Mouse (Mus musculus) embryonic facial prominence, embryonic 13.5 days (tissue): Measurements from ENCODE around the gene Rtn3. TPM values are rescaled to one million over a fixed set of nuclear protein-coding genes. Genes with fewer than 3 reads are reported as not detected.
A peak's percentile ranks its signal among the peaks of the same experiment; 100 is the strongest.
"Not testable (repeated sequence)": the region's sequence is repeated elsewhere in the genome, so short reads cannot be mapped to it uniquely, and the experiment has no call there.

ENCODE experiments used
- ATAC-seq: fragments of 200-750 bp; cut with Nextera tagmentation; 2 replicates; pipeline ENCODE4 v1.8.0; 2017; ENCODE audit warnings: low read depth; ENCODE audit not compliant: insufficient number of reproducible peaks, insufficient read depth, low FRiP score, low TSS enrichment
- H3K27ac ChIP-seq: fragments of 300-500 bp; sonication (generic); 2 replicates; pipeline ENCODE4 v1.5.1; 2015; ENCODE audit warnings: moderate library complexity, mild to moderate bottlenecking, inconsistent platforms
- H3K27me3 ChIP-seq: fragments of 300-500 bp; sonication (generic); 2 replicates; pipeline ENCODE4 v1.6.1; 2015; ENCODE audit warnings: mild to moderate bottlenecking, inconsistent platforms
- H3K36me3 ChIP-seq: fragments of 300-500 bp; sonication (generic); 2 replicates; pipeline ENCODE4 v1.6.1; 2015; ENCODE audit warnings: mild to moderate bottlenecking, inconsistent platforms
- H3K4me1 ChIP-seq: fragments of 300-500 bp; sonication (generic); 2 replicates; pipeline ENCODE4 v1.6.1; 2015; ENCODE audit warnings: inconsistent platforms
- H3K4me2 ChIP-seq: fragments of 300-500 bp; sonication (generic); 2 replicates; pipeline ENCODE4 v1.6.1; 2015; ENCODE audit warnings: moderate library complexity, mild to moderate bottlenecking, inconsistent platforms
- H3K4me3 ChIP-seq: fragments of 300-500 bp; sonication (generic); 2 replicates; pipeline ENCODE4 v1.5.1; 2015; ENCODE audit warnings: mild to moderate bottlenecking, inconsistent platforms
- H3K9ac ChIP-seq: fragments of 300-500 bp; sonication (generic); 2 replicates; pipeline ENCODE4 v1.6.1; 2015; ENCODE audit warnings: mild to moderate bottlenecking, inconsistent platforms
- H3K9me3 ChIP-seq: fragments of 300-500 bp; sonication (generic); 2 replicates; pipeline ENCODE4 v1.6.1; 2016; ENCODE audit warnings: inconsistent platforms
- WGBS: fragments of 180-500 bp; shearing (Covaris S2); methylation state at CpG from one replicate; pipeline ENCODE4 v1.1.7; 2015; ENCODE audit warnings: mixed read lengths; 5-methylcytosine and 5-hydroxymethylcytosine counted together
- microRNA-seq: library from miRNA; unstranded; fragments of <30 nt; microRNA quantifications from one replicate; pipeline ENCODE4, GENCODE M21; 2016
- polyA plus RNA-seq: library from polyadenylated mRNA; unstranded; fragments of >200 nt; fragmentation: Nextera tagmentation; extraction: Ambion mirVana; gene quantifications from 2 replicates; pipeline ENCODE4 v1.2.1, GENCODE M21; 2015

Rtn3 gene
- polyA plus RNA-seq, 1 experiment from 2014 or later = 104 TPM

GRCm38 (mm10) chr19:7396867-7397826 lies 85.9 kb downstream of the Rtn3 start:
- not testable (repeated sequence) for H3K4me1 ChIP-seq, H3K4me3 ChIP-seq, H3K36me3 ChIP-seq, H3K9me3 ChIP-seq, ATAC-seq, H3K27ac ChIP-seq, H3K4me2 ChIP-seq, H3K9ac ChIP-seq
- peaks cover 15% of the 10 kb centered on the region for H3K27me3 ChIP-seq
- WGBS = 70% methylated on average over 9 of the region's 10 CpGs

- Histone ChIP-seq H3K4me3 (no peak overlapping the region), H3K9ac (no peak overlapping the region), H3K27me3 (no peaks in the 10 kb centered on the region), H3K36me3 (peaks cover 7% of the 10 kb centered on the region; the same call in 1 of the 2 replicates), H3K4me2 (no peak overlapping the region), H3K9me3 (peaks cover 5% of the 10 kb centered on the region; the same call in 1 of the 2 replicates), H3K27ac (no peak overlapping the region), H3K4me1 (peaks cover 8% of the 10 kb centered on the region)
- no peak for ATAC-seq
- WGBS = 80% methylated on average over 6 of the region's 6 CpGs
These were observed 94.6 kb downstream of the Rtn3 start for GRCm38 (mm10) chr19:7388488-7388887.

GRCm38 (mm10) chr19:7386042-7386441 lies 97.0 kb downstream of the Rtn3 start:
- Histone ChIP-seq H3K27ac (no peak overlapping the region), H3K9ac (no peak overlapping the region), H3K9me3 (peaks cover 5% of the 10 kb centered on the region; the same call in 1 of the 2 replicates), H3K27me3 (no peaks in the 10 kb centered on the region), H3K4me1 (peaks cover 21% of the 10 kb centered on the region), H3K36me3 (peaks cover 7% of the 10 kb centered on the region; the same call in 1 of the 2 replicates), H3K4me3 (no peak overlapping the region), H3K4me2 (no peak overlapping the region)
- ATAC-seq = no peak
- 76% methylated on average over 2 of the region's 2 CpGs for WGBS

GRCm38 (mm10) chr19:7382903-7383865 lies 99.9 kb downstream of the Rtn3 start, which contains the start of gene Spindoc:
TSS of gene Spindoc (minus strand) at chr19:7382994.
- WGBS = under 1% methylated on average over 52 of the region's 52 CpGs
- no peaks in the 10 kb centered on the region for H3K27me3 ChIP-seq
- peak; percentile 98 for ATAC-seq
- peak within 1 kb of the TSS; percentile 82 for H3K4me2 ChIP-seq
- peak within 1 kb of the TSS; percentile 95 for H3K9ac ChIP-seq
- H3K4me3 ChIP-seq = peak within 1 kb of the TSS; percentile 85
- peak within 1 kb of the TSS; percentile 93 for H3K27ac ChIP-seq
- peaks cover 14% of the 10 kb centered on the region for H3K36me3 ChIP-seq
- peaks cover 34% of the 10 kb centered on the region for H3K4me1 ChIP-seq
- no peaks in the 10 kb centered on the region; the same call in 1 of the 2 replicates for H3K9me3 ChIP-seq

- Histone ChIP-seq H3K4me2 (peak overlapping the region; percentile 82), H3K4me3 (peak overlapping the region; percentile 85), H3K27me3 (no peaks in the 10 kb centered on the region), H3K9ac (peak overlapping the region; percentile 95), H3K9me3 (no peaks in the 10 kb centered on the region; the same call in 1 of the 2 replicates), H3K27ac (peak overlapping the region; percentile 93), H3K36me3 (peaks cover 20% of the 10 kb centered on the region), H3K4me1 (peaks cover 34% of the 10 kb centered on the region)
- ATAC-seq = peak; percentile 65
- WGBS = under 1% methylated on average over 56 of the region's 60 CpGs
These were observed 100.7 kb downstream of the Rtn3 start for GRCm38 (mm10) chr19:7382248-7382902.

GRCm38 (mm10) chr19:7381906-7382247 lies 101.2 kb downstream of the Rtn3 start:
- Histone ChIP-seq H3K4me2 (peak overlapping the region; percentile 82), H3K4me3 (peak overlapping the region; percentile 85), H3K27me3 (no peaks in the 10 kb centered on the region), H3K36me3 (peaks cover 20% of the 10 kb centered on the region), H3K9me3 (no peaks in the 10 kb centered on the region; the same call in 1 of the 2 replicates), H3K9ac (peak overlapping the region; percentile 95), H3K27ac (peak overlapping the region; percentile 93), H3K4me1 (peaks cover 34% of the 10 kb centered on the region)
- ATAC-seq = no peak
- WGBS = under 1% methylated on average over 8 of the region's 8 CpGs

- WGBS = 80% methylated on average over 2 of the region's 2 CpGs
- Histone ChIP-seq H3K4me3 (no peak overlapping the region), H3K4me2 (no peak overlapping the region), H3K36me3 (peaks cover 48% of the 10 kb centered on the region), H3K27me3 (no peaks in the 10 kb centered on the region), H3K4me1 (peaks cover 24% of the 10 kb centered on the region), H3K9me3 (no peaks in the 10 kb centered on the region), H3K27ac (no peak overlapping the region), H3K9ac (no peak overlapping the region)
- ATAC-seq = no peak
These were observed 105.4 kb downstream of the Rtn3 start for GRCm38 (mm10) chr19:7377639-7378038.

Small RNA genes lying within 50 kb of the gene (microRNA-seq; reads per million reads assigned to microRNA genes)
- gene Mir6991 = 1.7 reads per million

Other genes with a start within 250 kb of the Rtn3 start
- 56.9 and 57.1 TPM in 2 replicates for gene Naa40, start 242.1 kb downstream of the Rtn3 start, polyA plus RNA-seq
- 25.2 and 30.6 TPM in 2 replicates for gene Rcor2, start 216.0 kb downstream of the Rtn3 start, polyA plus RNA-seq
- gene Mark2, start 141.4 kb downstream of the Rtn3 start, polyA plus RNA-seq = 42.8 and 47.2 TPM in 2 replicates
- gene Spindoc, start 100.3 kb downstream of the Rtn3 start, polyA plus RNA-seq = 30.8 and 42.4 TPM in 2 replicates
- 10.4 and 11.8 TPM in 2 replicates for gene 2700081O15Rik, start 65.7 kb downstream of the Rtn3 start, polyA plus RNA-seq
- 13.5 and 17.5 TPM in 2 replicates for gene Atl3, start 10.8 kb upstream of the Rtn3 start, polyA plus RNA-seq
- 9.2 and 10.0 TPM in 2 replicates for gene Pla2g16, start 74.2 kb upstream of the Rtn3 start, polyA plus RNA-seq
- 0.45 and 0.65 TPM in 2 replicates for gene Lgals12, start 123.9 kb upstream of the Rtn3 start, polyA plus RNA-seq
- not detected in 2 replicates for gene Hrasls5, start 129.3 kb upstream of the Rtn3 start, polyA plus RNA-seq
- not detected in 2 replicates for gene Slc22a19, start 228.0 kb upstream of the Rtn3 start, polyA plus RNA-seq